Mouse (Mus musculus): Measurements from ENCODE around the gene Frmd6.

Frmd6 gene

DNA sequence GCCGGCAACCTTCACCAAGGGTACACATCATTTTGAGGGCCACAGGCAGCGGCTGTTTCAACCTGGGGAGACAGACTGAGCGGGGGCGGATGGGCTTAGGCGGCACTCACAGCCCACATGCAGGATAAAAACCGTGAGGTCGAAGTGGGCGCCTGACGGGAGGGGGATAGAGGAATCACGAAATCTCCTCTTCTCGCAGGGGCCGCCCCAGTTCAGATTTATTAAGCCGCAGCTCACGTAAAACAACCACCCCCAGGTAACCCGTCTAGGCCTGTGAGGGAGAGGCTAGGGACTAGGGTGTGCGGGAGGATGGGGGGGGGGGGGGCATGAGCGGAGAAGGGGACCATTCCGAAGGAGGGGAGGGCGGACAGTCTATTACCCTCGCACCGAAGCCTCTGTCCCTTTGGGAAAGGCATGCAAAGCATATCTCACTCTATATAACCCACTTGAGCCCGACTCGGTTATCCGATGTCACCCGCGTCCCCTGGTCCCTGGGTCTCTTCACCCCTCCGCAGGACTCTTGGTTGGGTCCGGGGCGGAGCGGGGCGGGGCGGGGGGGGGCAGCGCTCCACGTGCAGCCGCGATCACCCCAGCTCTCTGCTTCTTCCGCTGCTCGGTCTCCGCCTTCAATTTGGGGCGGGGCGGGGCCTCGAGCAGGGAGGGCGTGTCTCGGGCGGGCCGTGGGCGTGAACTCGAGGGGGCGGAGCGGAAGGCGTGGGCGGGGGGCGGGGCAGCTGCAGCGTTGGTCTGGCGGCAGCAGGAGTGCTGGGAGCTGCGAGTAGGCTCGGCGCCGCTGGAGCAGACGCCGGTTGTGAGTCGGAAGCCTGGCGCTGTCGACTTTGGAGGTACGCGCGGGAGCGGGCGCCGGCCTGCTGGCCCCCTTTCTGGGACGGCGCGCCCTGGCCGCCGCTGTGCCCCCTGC, at the start of gene Frmd6:
Gene Frmd6, plus strand, starts transcription at position 786 of the 922 bp plus-strand sequence.
- peak; percentile 96 to 98 for DNase-seq

DNA sequence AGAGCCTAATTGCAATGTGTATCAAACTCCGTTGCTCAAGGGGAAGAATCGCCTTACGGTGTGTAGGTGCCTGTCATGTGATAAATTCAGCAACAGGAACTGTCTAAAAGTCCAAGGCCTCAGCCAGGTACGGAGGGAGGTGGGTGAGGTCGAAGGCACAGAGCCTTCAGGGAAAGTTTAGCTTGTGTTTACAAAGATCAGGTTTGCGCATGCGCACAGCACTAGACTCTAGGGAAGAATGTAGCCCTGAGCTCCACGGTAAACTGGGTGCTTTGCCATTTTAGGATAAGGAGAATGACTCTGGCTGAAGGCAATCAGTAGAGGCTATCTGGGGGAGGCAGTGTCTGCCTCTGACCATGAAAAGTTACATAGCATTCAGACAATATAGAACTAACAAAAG, 49.7 kb upstream of the Frmd6 start:
- peak in 1 of 2 experiments; percentile 26 for DNase-seq

DNA sequence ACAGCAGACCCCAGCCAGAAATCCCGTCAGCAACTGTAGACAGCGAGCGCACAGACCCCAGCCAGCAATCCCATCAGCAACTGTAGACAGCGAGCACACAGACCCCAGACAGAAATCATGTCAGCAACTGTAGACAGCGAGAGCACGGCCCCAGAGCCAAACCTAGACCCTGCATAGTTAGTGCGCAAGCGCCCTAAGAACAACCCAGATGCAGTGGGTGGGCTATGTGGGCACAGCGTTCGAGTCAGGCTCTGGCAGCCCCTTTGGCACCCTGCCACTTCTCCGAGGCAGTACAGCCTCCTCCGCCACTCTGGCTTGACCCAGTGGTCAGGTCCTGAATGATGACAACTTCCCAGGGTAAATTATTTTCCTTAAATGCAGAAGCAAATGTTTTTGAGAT, 48.6 kb upstream of the Frmd6 start:
- DNase-seq = peak in 1 of 2 experiments; percentile 43

DNA sequence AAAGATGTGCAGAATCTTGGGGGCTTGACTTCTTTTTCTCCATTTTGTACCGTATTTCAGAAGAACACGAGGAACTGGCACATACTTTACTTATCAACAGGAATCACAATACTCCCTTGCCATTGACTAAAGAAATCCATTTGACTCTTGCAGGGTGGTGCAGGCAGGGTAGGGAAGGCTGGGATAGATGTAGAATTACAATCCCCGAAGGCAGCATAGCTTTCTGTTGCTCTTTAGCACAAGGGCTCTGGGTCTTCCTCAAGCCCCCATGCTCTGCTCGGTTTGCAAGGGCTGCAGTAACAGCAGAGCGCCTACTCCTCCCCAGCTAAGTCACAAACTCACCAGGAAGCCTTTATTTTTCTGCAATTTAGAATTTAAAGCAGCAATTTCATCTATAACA, 47.8 kb upstream of the Frmd6 start:
- DNase-seq = no peak

DNA sequence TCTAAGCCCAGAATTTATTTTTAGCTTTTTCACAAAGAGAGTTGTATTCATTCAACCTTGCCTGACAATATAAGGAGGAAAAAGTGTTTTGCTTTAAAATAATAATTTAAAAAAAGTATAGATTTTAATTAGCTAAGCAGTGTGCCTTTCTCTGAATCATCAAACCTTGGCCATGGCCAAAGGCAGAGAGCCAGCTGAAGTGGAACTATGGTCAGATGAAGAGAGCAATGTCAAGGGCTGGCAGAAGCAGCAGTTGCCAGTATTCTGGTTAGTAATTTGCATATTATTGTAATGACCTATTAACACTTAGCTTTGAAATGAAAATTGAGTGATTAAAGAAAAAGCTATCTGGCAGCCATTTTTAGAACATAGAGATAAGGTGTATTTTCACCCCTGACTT, 47.4 kb upstream of the Frmd6 start:
- no peak for DNase-seq

DNA sequence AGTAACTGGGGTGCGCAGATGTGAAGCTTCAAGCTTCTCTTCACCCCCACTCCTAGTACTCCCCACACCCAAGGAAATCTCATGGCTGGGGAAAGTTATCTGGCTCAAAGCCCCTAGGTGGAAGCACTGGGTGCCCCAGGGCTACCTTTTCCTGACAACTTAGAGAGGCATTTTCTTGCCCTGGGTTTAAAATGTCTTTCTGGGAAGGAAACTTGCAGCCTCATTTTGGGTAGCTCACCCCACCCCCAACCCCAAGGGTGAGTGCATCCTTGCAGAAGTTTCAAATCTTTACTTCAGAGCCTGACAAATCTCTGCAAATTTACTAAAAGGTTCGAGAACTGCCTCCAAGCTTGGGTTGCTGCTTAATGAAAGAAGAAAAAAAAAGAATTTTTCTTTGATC, 47.0 kb upstream of the Frmd6 start:
- no peak for DNase-seq

DNA sequence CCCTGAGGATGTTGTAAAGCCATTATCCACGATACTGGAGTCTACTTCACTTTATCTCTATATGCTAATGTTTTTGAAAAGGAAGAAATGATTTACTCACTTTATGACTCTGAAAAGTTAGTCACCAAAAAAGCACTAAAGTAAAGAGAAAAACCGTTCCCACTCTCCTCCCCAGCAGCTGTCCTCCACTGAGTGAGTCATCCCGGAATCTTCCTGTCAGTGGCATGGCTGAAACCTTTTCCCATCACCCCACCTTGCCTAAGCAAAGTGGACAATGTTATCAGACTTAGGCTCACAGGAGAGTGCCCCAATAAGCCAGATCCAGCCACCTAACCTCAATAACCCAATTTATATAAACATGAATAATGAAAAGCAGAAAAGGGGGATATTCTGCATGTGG, 46.6 kb upstream of the Frmd6 start:
- no peak for DNase-seq

DNA sequence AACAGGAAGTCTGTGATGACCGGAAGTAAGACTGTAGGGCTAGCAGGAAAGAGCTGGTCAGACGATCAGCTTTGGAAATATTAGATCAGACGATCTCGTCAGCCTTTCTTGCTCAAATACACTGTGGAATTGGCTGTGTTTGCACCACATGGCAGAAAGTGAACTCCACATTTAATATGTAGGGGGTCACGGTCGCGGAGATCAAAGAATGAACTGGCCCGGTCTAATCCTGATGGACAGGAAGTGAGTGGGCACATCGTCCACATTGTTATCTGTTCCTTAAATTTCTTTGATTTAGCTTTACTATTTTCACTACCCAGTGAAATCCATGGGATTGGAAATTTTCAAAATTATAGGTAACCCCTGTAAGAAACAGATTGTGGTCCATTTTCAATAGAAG, 42.3 kb upstream of the Frmd6 start:
- no peak for DNase-seq

DNA sequence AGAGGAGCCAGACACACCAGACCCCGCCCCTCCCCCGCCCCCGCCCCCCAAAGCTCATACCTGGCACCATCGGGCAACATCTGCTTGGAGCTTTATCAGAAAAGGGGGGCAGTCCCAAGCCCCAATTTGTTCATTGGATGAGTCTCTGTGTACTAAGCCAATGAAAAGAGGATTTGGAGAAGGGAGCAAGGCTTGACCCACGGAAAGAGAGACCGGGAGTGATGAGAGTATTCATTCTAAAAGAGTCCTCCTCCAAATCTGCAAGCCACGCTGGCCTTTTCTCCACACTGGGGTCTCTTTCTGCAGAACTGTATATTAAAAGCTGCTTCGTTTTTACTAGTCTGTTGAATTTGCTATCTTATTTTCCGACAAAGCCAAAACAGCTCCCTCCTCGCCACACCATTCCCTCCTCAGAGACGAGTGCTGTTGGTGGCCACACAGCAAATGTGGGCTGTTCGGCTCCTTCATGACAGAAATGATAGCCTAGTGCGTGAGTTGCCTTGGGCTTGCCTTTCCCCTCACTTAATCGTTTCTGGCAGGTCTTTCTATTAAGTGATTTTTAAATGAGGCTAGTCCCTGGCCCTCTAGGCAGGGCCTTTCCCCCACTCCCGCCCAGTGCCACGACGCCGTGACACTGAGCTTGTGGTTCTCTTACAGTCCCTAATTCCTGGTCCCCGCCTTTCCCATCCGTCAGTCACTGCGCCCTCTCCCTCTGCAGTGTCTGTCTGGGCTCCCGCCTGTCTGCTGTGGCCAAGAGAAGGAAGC, 41.7 kb upstream of the Frmd6 start:
- peak in 1 of 2 experiments; percentile 55 for DNase-seq

DNA sequence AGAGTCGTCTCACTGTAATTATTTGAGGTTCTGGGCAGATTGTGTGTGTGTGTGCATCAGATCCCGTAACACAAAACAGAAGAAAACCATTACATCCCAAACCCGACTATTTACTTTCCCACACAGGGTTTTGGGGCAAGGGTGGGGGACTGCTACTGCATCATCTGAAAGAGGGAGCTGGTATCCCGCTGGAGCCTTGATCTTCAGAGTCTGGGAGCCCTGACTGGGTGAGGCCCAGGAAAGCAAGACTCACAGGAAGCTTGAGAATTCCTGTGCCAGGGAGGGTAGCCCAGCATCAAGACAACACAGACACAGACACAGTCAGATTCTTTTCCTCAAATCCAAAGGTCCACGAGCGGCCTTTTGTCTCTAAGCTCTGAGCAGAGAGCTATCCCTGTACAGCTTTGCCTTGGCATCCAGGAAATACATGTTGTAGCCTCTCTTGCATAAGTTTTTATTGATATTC, 41.0 kb upstream of the Frmd6 start:
- DNase-seq = no peak

DNA sequence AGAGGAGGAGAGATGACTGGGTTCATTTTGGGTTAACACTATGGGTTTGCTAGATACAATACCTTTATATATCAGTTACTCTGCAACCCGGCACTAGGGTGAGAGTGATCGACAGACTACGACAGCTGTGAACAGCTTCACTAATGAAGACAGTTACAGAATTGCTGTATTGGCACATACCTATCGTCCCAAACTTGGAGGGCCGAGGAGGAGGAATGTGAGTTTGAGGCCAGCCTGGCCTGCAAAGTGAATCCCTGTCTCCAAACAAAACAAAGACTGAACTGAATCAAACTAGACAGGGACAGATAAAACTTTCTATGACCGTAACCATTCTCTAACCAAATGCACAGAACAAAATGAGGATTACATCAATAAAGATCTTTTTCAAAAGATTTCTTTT, 36.0 kb upstream of the Frmd6 start:
- no peak for DNase-seq

DNA sequence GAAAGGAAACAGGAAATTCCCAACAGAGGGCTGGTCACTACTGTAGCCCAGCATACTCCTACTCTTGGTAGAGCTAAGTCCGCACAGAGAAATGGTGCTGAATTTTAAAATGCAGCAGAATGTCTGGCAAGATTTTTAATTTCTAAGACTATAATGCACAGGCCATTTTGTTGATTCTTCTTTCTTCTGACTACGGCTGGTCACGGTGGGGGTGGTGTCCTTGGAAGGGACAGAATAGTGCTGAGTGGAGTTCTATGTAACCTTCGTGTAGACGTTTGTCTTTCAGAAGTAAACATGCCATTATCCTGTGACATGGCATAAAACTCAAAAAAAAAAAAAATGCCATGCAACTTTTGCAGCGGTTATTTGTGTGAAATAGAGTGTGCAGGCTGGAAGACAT, 32.0 kb upstream of the Frmd6 start:
- DNase-seq = no peak

DNA sequence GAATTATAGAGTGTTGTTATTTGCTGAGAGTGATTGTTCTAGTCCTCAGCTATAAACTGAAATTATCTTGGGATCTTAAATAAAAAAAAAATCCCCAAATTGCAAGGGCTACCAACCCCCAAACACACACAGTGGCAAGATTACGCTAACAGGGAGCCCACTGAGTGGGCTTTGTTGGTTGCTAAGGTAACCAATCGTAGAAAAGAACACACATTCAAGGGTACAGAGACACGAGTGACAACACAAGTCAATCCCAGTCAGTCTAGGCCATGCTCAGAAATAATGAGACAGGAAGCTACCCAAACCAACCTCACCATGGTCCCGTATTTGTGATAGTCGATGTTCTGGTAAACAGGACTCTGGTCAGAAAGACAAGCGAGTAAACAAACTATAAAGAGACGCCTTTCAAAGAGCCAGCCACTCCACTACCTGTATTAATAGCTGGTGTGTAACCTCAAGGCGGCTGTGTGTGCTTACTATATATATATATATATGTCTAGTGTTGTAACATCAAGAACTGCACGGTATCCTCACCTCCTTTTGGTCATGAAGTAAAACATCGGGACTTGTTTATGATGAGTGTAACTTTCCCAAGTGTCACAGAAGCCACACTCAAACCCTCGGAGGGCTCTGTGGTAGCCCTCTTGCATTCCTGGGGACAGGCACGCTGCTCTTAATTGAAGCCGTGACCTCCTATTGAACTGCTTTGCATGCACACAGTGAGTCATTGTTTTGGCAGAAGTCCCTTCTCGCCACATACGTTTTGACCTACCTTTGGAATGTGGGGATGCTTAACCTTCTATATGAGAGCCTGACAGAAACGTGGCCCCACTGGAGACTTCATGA, 30.5 kb upstream of the Frmd6 start:
- DNase-seq = peak; percentile 37 to 63

DNA sequence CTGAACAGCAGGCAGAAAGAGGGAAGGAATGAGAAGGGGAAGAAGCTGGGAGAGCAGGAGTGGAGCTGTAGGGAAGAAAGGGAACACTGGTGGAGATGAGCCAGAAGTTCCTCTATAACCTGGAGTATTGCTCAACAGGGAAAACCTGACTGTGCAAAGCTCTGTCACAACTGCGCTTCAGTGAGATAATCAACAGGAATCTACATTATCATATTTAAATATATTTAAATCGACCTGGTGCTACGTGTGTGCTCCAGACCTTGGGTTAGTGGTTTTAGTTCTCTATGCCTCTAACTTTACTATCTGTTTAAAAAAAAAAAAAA, 30.0 kb upstream of the Frmd6 start:
- no peak for DNase-seq

DNA sequence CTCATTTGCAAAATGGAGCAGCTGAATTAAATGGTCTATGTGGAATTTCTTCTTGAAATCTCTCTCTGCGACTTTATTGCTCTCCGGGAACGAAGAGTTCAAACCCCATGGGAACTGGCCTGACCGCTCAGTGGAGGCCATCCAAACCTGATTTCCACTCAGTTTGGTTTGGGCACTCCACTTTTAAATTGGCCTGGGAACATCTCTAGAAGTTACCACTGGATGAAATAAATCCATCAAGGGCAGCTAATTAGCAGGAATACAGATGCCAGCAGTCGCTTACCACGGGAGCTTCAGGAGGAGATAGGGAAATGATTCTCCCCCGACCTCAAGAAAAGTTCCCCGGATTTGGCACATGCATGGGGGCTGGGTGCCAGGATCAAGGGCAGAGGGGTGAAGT, 26.8 kb upstream of the Frmd6 start:
- DNase-seq = no peak

DNA sequence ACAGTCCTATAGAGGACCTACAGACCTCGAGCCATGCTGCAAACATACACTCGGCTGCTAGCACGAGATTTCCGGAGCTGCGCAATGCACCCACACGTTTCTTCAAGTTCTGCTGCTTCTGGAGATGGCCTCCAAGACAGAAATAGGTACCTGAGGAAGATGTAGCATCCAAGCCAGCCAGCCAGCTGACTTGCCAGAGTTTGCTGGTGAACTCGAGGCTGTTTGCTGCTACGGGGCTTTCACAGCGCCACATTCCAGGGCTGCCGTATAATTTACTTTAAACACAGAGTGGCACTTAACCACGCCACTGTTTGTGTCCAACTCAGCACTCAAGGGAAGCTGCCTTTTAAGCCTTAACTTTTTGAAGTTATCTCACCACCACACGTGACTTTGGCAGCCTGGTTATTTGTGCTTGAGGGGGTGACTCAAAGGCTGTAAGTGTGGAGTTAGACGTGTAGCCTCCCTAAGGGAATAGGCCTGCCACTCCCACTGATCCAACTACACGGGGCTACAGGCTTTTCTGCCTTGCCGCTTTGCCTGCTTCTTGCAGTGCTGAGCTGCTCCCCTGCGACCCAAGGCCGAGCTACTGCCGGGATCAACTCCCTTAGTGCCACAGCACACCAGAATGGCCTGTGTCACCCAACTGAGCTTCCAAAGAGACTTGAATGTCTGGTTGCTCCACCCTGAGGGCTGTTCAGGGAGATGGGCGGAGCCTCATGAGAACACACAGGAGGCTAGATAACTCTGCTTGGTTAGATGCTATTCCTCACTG, 25.9 kb upstream of the Frmd6 start:
- DNase-seq = peak; percentile 63 to 82

DNA sequence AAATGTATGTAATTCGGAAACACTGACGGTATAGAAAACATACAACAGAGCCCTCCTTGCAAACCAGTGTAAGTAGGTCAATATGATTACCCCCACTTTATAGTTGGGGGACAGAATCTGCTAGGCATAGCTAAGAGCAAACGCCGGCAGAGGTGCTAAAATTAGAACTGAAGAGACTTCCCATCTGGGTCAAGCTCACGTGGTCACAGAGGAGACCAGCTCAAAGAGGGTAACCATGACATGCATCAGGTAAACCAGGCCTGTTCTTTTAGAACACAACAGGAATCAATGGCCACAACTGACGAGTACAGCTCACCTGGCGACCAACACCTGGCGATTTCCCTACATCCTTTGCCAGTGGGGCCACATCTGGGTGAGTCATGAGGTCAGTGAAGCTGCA, 25.2 kb upstream of the Frmd6 start:
- DNase-seq = no peak

DNA sequence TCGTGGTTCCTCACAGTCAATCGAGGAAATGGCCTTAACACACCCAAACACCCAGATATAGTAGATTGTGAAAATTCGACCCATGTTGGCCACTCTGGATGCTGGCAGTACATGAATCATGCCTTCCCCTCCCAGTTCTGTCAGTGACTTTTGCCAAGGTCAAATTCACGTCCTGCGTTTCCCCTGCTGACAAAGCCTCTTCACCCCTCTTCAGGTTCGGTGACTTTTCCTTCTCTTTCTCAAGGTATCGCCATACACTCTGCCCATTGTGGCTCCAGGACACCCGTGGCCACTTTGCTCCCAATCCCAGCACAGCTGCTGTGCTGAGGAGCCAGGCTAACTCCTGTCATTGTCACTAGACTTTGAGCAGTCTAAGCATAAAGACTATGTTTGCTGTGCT, 24.0 kb upstream of the Frmd6 start:
- DNase-seq = no peak

DNA sequence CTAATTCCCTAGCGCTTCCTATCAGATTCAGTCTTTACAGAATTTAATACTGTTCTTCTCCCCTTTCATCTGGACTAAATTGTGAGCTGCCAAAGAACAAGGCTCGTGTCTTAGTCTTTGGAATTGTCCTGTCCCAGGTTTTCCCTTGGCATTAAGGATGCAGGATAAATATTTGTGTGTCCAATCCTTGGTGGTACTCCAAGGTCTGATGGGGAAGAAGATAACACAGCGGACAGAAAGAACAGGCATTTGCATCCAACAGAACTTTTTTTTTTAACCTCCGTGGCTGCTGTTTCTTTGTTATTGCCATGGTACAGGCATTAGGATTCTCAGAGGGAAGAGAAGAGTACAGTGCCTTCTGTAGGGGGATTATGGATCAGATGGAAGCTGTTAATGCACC, 21.8 kb upstream of the Frmd6 start:
- DNase-seq = no peak

DNA sequence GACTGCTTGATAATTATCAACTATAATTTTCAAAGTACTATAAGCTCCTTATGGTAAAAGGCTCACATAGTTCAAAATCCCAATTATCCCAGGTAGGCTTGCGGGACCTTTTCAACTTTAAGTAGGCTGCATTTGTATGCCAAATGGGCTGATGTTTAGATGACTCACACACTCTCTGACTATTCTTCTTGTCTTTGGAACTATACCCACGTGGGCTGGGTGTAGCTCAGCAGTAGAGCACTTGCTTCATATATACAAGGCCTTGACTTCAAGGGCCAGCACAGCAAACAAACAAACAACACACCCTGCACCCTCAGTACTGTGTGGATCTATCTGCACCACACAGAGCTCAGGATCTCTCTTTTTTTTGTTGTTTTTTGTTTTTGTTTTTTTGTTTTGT, 20.3 kb upstream of the Frmd6 start:
- DNase-seq = no peak

DNA sequence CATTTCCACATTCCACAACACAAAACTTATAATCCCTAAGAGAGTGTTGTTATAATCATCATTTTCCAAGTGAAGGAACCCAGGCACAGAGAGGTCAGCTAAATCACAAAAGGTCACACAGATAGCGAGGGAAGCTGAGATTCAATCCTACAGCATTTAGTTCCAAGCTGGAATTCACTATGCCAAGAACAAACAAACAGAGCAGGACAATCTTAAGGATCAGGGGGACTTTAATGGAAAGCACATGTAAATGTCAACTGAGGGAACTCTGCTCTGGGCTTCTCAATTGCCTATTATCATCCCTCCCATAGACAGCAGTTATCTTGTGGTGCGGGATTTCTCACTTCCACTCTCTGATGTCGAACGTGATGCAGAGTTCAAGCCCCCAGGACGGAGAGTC, 17.8 kb upstream of the Frmd6 start:
- no peak for DNase-seq

DNA sequence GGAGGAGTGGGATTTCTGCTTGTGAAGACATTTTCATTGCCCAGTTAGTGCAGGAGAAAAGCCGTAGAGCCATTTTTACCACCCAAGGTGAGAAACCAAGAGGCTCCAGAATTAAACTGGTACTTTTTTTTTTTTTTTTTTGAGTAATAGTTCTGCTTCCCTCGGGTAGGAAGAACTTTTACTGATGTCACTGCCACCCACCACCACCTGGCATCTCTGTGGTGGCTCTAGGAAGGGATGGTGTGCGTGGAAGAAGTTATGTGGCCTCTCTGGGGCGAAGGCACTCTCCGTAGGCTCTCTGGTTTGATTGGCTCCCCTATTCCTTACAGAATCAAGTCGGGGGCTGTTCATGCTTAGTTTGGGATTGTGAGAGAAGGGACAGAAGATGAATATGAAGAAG, 17.3 kb upstream of the Frmd6 start:
- no peak for DNase-seq

DNA sequence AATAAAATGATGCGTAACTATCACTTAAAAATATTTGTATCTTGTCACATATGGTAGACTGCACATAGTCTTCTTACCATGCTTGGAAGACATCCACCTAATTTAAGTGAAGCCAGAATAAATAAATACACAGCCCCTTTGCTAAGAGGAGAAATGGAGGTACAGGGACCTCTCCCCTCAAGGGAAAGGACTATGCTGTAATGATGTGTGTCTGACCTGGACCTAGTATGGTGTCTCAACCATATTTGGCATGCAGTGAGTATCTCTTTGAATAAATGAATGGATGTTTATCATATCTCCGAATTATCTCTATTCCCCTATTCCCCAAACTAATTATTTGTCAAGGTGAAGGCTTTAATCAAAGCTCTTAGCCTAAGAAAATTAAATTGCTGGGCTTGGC, 15.4 kb upstream of the Frmd6 start:
- DNase-seq = no peak

All from lung, postnatal 4 days (tissue).